Mouse (Mus musculus): ENCODE results near the gene Tunar.

DNA sequence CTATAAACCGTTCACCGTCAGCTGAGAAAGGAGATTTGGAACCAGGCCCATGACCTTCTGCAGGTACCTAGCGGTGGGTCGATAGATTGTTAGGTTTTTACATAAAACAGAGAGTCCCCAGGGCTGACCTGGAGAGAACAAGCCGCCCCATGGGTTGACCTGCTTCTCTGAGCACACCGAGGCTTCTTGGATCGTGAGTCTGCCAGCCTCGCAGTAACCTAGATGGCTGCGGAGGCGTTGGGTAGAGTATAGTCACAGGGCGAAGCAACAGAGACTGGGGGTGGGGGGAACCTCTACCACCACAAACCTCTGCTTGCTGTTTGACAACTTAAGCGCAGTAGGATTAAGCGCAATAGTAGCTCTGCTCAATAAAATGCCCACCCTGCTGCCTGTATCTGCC lies 23.1 kb downstream of the Tunar start:
- no peak for TF ChIP-seq POLR2A (IDR thresholded peaks at IDR 0.05; ENCODE audit: low read depth, low read length)
- no peak for TF ChIP-seq CTCF (conservative IDR thresholded peaks at IDR 0.05; ENCODE audit: insufficient read depth, insufficient read length, low read depth, low read length)
